Mouse (Mus musculus): Measurements from ENCODE around the gene Uchl5. TPM values are rescaled to one million over a fixed set of nuclear protein-coding genes. Genes with fewer than 3 reads are reported as not detected.

The Uchl5 gene
- polyA plus RNA-seq, 1 experiment from 2014 or later: 46.4 TPM

GRCm38 (mm10) chr1:143741331-143741730, 35.7 kb upstream of the Uchl5 start:
- Histone ChIP-seq H3K36me3 (replicated peaks; ENCODE audit: control insufficient read depth, insufficient read depth) (peaks cover 35% of the 10 kb centered on the region), H3K9me3 (ENCODE audit: control insufficient read depth, low read length) (no peaks in the 10 kb centered on the region), H3K4me3 (replicated peaks; ENCODE audit: low read length) (no peak overlapping the region), H3K4me1 (replicated peaks; ENCODE audit: control insufficient read depth, insufficient read depth, low read length) (peaks cover 12% of the 10 kb centered on the region; the same call in 1 of the 2 replicates), H3K4me2 (replicated peaks) (no peak overlapping the region), H3K27me3 (ENCODE audit: control insufficient read depth, insufficient read depth, low read length) (no peaks in the 10 kb centered on the region), H3K27ac (no peak overlapping the region), H3K9ac (no peak overlapping the region)
- no peak for ATAC-seq (ENCODE audit: low FRiP score)
- 89% methylated on average over 5 of the region's 5 CpGs for WGBS
- no peak for DNase-seq (ENCODE audit: low spot score)

GRCm38 (mm10) chr1:143742186-143742585, 34.9 kb upstream of the Uchl5 start:
- no peak overlapping the region for H3K27ac ChIP-seq
- no peak overlapping the region for H3K9ac ChIP-seq
- ATAC-seq (ENCODE audit: low FRiP score) (no peak), DNase-seq (ENCODE audit: low spot score) (no peak)
- WGBS: 45% methylated on average over 6 of the region's 6 CpGs
- peaks cover 12% of the 10 kb centered on the region; the same call in 1 of the 2 replicates for H3K4me1 ChIP-seq (replicated peaks; ENCODE audit: control insufficient read depth, insufficient read depth, low read length)
- H3K4me3 ChIP-seq (replicated peaks; ENCODE audit: low read length): no peak overlapping the region
- no peaks in the 10 kb centered on the region for H3K27me3 ChIP-seq (ENCODE audit: control insufficient read depth, insufficient read depth, low read length)
- no peak overlapping the region for H3K4me2 ChIP-seq (replicated peaks)
- H3K36me3 ChIP-seq (replicated peaks; ENCODE audit: control insufficient read depth, insufficient read depth): peaks cover 43% of the 10 kb centered on the region
- no peaks in the 10 kb centered on the region for H3K9me3 ChIP-seq (ENCODE audit: control insufficient read depth, low read length)

GRCm38 (mm10) chr1:143745871-143746270, 31.2 kb upstream of the Uchl5 start:
- no peak overlapping the region for H3K4me2 ChIP-seq (replicated peaks)
- no peaks in the 10 kb centered on the region for H3K9me3 ChIP-seq (ENCODE audit: control insufficient read depth, low read length)
- no peak overlapping the region for H3K9ac ChIP-seq
- no peak for DNase-seq (ENCODE audit: low spot score)
- peaks cover 6% of the 10 kb centered on the region; the same call in 1 of the 2 replicates for H3K4me1 ChIP-seq (replicated peaks; ENCODE audit: control insufficient read depth, insufficient read depth, low read length)
- WGBS: 90% methylated on average over 10 of the region's 10 CpGs
- ATAC-seq (ENCODE audit: low FRiP score): no peak
- H3K27me3 ChIP-seq (ENCODE audit: control insufficient read depth, insufficient read depth, low read length): no peaks in the 10 kb centered on the region
- H3K27ac ChIP-seq: no peak overlapping the region
- H3K4me3 ChIP-seq (replicated peaks; ENCODE audit: low read length): no peak overlapping the region
- peaks cover 60% of the 10 kb centered on the region for H3K36me3 ChIP-seq (replicated peaks; ENCODE audit: control insufficient read depth, insufficient read depth)

GRCm38 (mm10) chr1:143762159-143762558, 14.9 kb upstream of the Uchl5 start:
- no peaks in the 10 kb centered on the region for H3K27me3 ChIP-seq (ENCODE audit: control insufficient read depth, insufficient read depth, low read length)
- H3K9me3 ChIP-seq (ENCODE audit: control insufficient read depth, low read length): no peaks in the 10 kb centered on the region
- no peak overlapping the region for H3K4me3 ChIP-seq (replicated peaks; ENCODE audit: low read length)
- H3K36me3 ChIP-seq (replicated peaks; ENCODE audit: control insufficient read depth, insufficient read depth): peaks cover 88% of the 10 kb centered on the region
- DNase-seq (ENCODE audit: low spot score): no peak
- H3K4me2 ChIP-seq (replicated peaks): no peak overlapping the region
- H3K4me1 ChIP-seq (replicated peaks; ENCODE audit: control insufficient read depth, insufficient read depth, low read length): no peaks in the 10 kb centered on the region
- ATAC-seq (ENCODE audit: low FRiP score): no peak
- no peak overlapping the region for H3K27ac ChIP-seq
- WGBS: 96% methylated on average over 8 of the region's 8 CpGs
- H3K9ac ChIP-seq: no peak overlapping the region

- Histone ChIP-seq H3K4me2 (replicated peaks) (no peak overlapping the region), H3K27me3 (ENCODE audit: control insufficient read depth, insufficient read depth, low read length) (no peaks in the 10 kb centered on the region), H3K4me1 (replicated peaks; ENCODE audit: control insufficient read depth, insufficient read depth, low read length) (no peaks in the 10 kb centered on the region), H3K27ac (no peak overlapping the region), H3K9ac (no peak overlapping the region), H3K4me3 (replicated peaks; ENCODE audit: low read length) (no peak overlapping the region), H3K36me3 (replicated peaks; ENCODE audit: control insufficient read depth, insufficient read depth) (peaks cover 84% of the 10 kb centered on the region), H3K9me3 (ENCODE audit: control insufficient read depth, low read length) (no peaks in the 10 kb centered on the region)
- WGBS: 74% methylated on average over 1 of the region's 1 CpGs
- ATAC-seq (ENCODE audit: low FRiP score) (no peak), DNase-seq (ENCODE audit: low spot score) (no peak)
Observed at GRCm38 (mm10) chr1:143764443-143764842, 12.6 kb upstream of the Uchl5 start.

- ATAC-seq (ENCODE audit: low FRiP score): no peak
- Histone ChIP-seq H3K36me3 (replicated peaks; ENCODE audit: control insufficient read depth, insufficient read depth) (peaks cover 82% of the 10 kb centered on the region), H3K4me2 (replicated peaks) (no peak overlapping the region), H3K9me3 (ENCODE audit: control insufficient read depth, low read length) (no peaks in the 10 kb centered on the region), H3K4me3 (replicated peaks; ENCODE audit: low read length) (no peak overlapping the region), H3K27ac (no peak overlapping the region), H3K27me3 (ENCODE audit: control insufficient read depth, insufficient read depth, low read length) (no peaks in the 10 kb centered on the region), H3K4me1 (replicated peaks; ENCODE audit: control insufficient read depth, insufficient read depth, low read length) (no peaks in the 10 kb centered on the region), H3K9ac (no peak overlapping the region)
- 92% methylated on average over 4 of the region's 4 CpGs for WGBS
- DNase-seq (ENCODE audit: low spot score): no peak
Observed at GRCm38 (mm10) chr1:143765801-143766200, 11.3 kb upstream of the Uchl5 start.

GRCm38 (mm10) chr1:143766238-143766637, 10.8 kb upstream of the Uchl5 start:
- Histone ChIP-seq H3K9ac (no peak overlapping the region), H3K4me1 (replicated peaks; ENCODE audit: control insufficient read depth, insufficient read depth, low read length) (no peaks in the 10 kb centered on the region), H3K27me3 (ENCODE audit: control insufficient read depth, insufficient read depth, low read length) (no peaks in the 10 kb centered on the region), H3K36me3 (replicated peaks; ENCODE audit: control insufficient read depth, insufficient read depth) (peaks cover 78% of the 10 kb centered on the region), H3K4me3 (replicated peaks; ENCODE audit: low read length) (no peak overlapping the region), H3K27ac (no peak overlapping the region), H3K4me2 (replicated peaks) (no peak overlapping the region), H3K9me3 (ENCODE audit: control insufficient read depth, low read length) (no peaks in the 10 kb centered on the region)
- ATAC-seq (ENCODE audit: low FRiP score) (no peak), DNase-seq (ENCODE audit: low spot score) (no peak)
- 90% methylated on average over 6 of the region's 6 CpGs for WGBS

- Histone ChIP-seq H3K4me3 (replicated peaks; ENCODE audit: low read length) (no peak overlapping the region), H3K4me2 (replicated peaks) (no peak overlapping the region), H3K9me3 (ENCODE audit: control insufficient read depth, low read length) (no peaks in the 10 kb centered on the region), H3K4me1 (replicated peaks; ENCODE audit: control insufficient read depth, insufficient read depth, low read length) (peaks cover 19% of the 10 kb centered on the region), H3K9ac (no peak overlapping the region), H3K27ac (no peak overlapping the region), H3K36me3 (replicated peaks; ENCODE audit: control insufficient read depth, insufficient read depth) (peaks cover 44% of the 10 kb centered on the region), H3K27me3 (ENCODE audit: control insufficient read depth, insufficient read depth, low read length) (no peaks in the 10 kb centered on the region)
- no peak for ATAC-seq (ENCODE audit: low FRiP score)
- no peak for DNase-seq (ENCODE audit: low spot score)
- 55% methylated on average over 20 of the region's 20 CpGs for WGBS
Observed at GRCm38 (mm10) chr1:143770444-143771109, 6.5 kb upstream of the Uchl5 start.

- Histone ChIP-seq H3K4me2 (replicated peaks) (no peak overlapping the region), H3K4me3 (replicated peaks; ENCODE audit: low read length) (no peak overlapping the region), H3K27me3 (ENCODE audit: control insufficient read depth, insufficient read depth, low read length) (no peaks in the 10 kb centered on the region), H3K27ac (no peak overlapping the region), H3K4me1 (replicated peaks; ENCODE audit: control insufficient read depth, insufficient read depth, low read length) (peaks cover 28% of the 10 kb centered on the region), H3K9ac (no peak overlapping the region), H3K36me3 (replicated peaks; ENCODE audit: control insufficient read depth, insufficient read depth) (peaks cover 20% of the 10 kb centered on the region), H3K9me3 (ENCODE audit: control insufficient read depth, low read length) (no peaks in the 10 kb centered on the region)
- DNase-seq (ENCODE audit: low spot score): no peak
- ATAC-seq (ENCODE audit: low FRiP score): no peak
- 76% methylated on average over 7 of the region's 7 CpGs for WGBS
Observed at GRCm38 (mm10) chr1:143773082-143773481, 4.0 kb upstream of the Uchl5 start.

GRCm38 (mm10) chr1:143773909-143774308, 3.2 kb upstream of the Uchl5 start:
- H3K9ac ChIP-seq: no peak overlapping the region
- H3K4me2 ChIP-seq (replicated peaks): no peak overlapping the region
- DNase-seq (ENCODE audit: low spot score): no peak
- peaks cover 36% of the 10 kb centered on the region for H3K4me1 ChIP-seq (replicated peaks; ENCODE audit: control insufficient read depth, insufficient read depth, low read length)
- WGBS: 87% methylated on average over 6 of the region's 6 CpGs
- H3K9me3 ChIP-seq (ENCODE audit: control insufficient read depth, low read length): no peaks in the 10 kb centered on the region
- H3K27ac ChIP-seq: no peak overlapping the region
- H3K4me3 ChIP-seq (replicated peaks; ENCODE audit: low read length): no peak overlapping the region
- H3K36me3 ChIP-seq (replicated peaks; ENCODE audit: control insufficient read depth, insufficient read depth): peaks cover 16% of the 10 kb centered on the region
- H3K27me3 ChIP-seq (ENCODE audit: control insufficient read depth, insufficient read depth, low read length): no peaks in the 10 kb centered on the region
- no peak for ATAC-seq (ENCODE audit: low FRiP score)

All from hindbrain, embryonic 14.5 days (tissue).